Mouse (Mus musculus): ENCODE results near the gene Lgals9. TPM values are rescaled to one million over a fixed set of nuclear protein-coding genes. Genes with fewer than 3 reads are reported as not detected.

Gene Lgals9
- polyA plus RNA-seq, 1 experiment from 2014 or later, result 54.4 TPM

DNA sequence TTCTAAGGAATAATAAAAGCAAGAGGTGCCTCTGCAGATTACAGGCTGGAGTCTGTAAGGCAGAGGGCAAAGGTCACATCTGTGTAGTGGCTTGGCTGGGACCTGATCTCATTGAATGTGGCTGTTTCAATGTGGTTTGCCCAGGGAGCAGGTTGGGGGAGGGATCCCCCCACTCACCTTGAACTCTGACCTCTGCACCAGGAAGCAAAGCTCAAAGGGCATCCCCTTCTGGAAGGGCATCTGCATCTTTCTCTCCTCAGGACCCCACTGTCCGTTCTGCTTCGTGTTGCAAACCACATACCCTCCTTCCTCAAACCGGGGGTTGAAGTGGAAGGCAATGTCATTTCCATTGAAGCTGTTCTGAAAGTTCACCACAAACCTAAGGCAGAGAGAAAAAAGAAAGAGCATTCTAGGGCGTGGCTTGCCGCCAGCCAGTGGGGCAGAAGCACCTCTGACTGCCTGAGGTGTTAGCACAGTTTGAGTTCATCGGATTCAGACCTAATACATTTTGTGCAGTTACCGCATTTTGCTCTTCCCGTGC, 11.9 kb downstream of the Lgals9 start:
- H3K9ac ChIP-seq, result no peak overlapping the region
- no peaks in the 10 kb centered on the region for H3K9me3 ChIP-seq (replicated peaks)
- peak overlapping the region; percentile 21; the same call in 1 of the 2 replicates for H3K4me2 ChIP-seq
- 57% methylated on average over 8 of the region's 8 CpGs for WGBS
- H3K4me1 ChIP-seq (replicated peaks), result peaks cover 11% of the 10 kb centered on the region
- no peak overlapping the region for H3K4me3 ChIP-seq
- ATAC-seq (replicated peaks; ENCODE audit: insufficient number of reproducible peaks, insufficient read depth, low FRiP score, low read depth), result no peak
- no peaks in the 10 kb centered on the region for H3K27me3 ChIP-seq
- H3K27ac ChIP-seq, result peak overlapping the region; percentile 20; the same call in 1 of the 2 replicates
- no peaks in the 10 kb centered on the region for H3K36me3 ChIP-seq

DNA sequence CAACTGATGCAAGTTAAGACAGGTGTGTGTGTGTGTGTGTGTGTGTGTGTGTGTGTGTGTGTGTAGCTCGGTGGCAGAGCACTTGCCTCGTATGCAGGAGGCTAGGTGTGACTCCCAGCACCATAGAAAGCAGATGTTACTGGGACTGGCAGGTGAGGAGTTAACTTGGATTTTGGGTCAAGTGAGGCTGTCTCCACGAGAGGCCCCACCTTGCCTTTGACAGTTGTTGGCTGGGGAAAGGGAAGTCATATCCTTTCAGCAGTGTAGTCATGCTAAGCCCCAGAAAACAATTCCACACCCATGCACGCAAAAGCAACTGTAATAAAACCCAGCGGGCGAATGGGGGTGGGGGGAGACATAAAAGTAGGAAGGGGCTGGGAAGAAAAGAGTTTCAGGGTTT, 12.4 kb downstream of the Lgals9 start:
- no peaks in the 10 kb centered on the region for H3K27me3 ChIP-seq
- H3K4me3 ChIP-seq, result no peak overlapping the region
- no peak overlapping the region for H3K27ac ChIP-seq
- no peak overlapping the region for H3K9ac ChIP-seq
- H3K36me3 ChIP-seq, result no peaks in the 10 kb centered on the region
- WGBS, result 60% methylated on average over 6 of the region's 6 CpGs
- no peaks in the 10 kb centered on the region for H3K9me3 ChIP-seq (replicated peaks)
- no peak overlapping the region for H3K4me2 ChIP-seq
- peaks cover 11% of the 10 kb centered on the region for H3K4me1 ChIP-seq (replicated peaks)
- no peak for ATAC-seq (replicated peaks; ENCODE audit: insufficient number of reproducible peaks, insufficient read depth, low FRiP score, low read depth)

DNA sequence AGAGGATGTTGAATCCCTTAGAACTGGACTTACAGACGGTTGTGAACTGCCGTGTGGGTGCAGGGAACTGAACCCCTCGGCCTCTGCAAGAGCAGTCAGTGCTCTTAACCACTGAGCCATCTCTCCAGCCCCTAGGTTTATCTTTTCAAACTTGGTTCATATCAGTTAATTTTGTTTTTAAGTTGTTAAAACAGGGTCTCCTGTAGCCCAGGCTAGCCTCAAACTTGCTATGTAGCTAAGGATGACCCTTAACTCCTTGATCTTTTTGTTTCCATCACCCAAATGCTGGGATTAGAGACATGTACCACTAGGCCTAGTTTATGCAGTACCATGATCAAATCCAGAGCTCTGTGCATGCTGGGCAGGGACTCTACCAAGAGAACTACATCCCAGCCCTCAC, 13.0 kb downstream of the Lgals9 start:
- Histone ChIP-seq H3K9ac (no peak overlapping the region), H3K27ac (no peak overlapping the region), H3K36me3 (no peaks in the 10 kb centered on the region), H3K27me3 (no peaks in the 10 kb centered on the region), H3K4me3 (no peak overlapping the region), H3K9me3 (replicated peaks) (no peaks in the 10 kb centered on the region), H3K4me1 (replicated peaks) (peaks cover 11% of the 10 kb centered on the region), H3K4me2 (no peak overlapping the region)
- 89% methylated on average over 3 of the region's 3 CpGs for WGBS
- no peak for ATAC-seq (replicated peaks; ENCODE audit: insufficient number of reproducible peaks, insufficient read depth, low FRiP score, low read depth)

DNA sequence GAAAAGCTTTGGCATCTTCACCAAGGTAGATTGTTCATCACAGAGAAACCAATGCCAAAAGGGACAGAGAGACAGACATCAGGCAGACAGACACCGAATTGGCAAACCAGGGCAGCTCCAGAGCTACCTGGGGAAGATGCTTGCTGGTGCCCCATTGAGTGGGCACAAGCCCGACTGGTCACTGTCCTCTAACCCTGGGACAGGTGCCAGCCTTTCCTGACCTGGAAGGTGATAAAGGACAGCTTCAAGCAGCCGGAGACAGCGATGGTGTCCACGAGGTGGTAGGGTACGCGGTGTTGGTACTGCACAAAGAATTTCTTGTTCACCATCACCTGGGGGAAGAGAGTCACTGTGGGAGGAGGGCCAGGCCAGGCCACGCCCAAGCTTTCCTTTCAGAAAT, 13.7 kb downstream of the Lgals9 start:
- no peak overlapping the region for H3K9ac ChIP-seq
- no peaks in the 10 kb centered on the region for H3K9me3 ChIP-seq (replicated peaks)
- 81% methylated on average over 8 of the region's 8 CpGs for WGBS

DNA sequence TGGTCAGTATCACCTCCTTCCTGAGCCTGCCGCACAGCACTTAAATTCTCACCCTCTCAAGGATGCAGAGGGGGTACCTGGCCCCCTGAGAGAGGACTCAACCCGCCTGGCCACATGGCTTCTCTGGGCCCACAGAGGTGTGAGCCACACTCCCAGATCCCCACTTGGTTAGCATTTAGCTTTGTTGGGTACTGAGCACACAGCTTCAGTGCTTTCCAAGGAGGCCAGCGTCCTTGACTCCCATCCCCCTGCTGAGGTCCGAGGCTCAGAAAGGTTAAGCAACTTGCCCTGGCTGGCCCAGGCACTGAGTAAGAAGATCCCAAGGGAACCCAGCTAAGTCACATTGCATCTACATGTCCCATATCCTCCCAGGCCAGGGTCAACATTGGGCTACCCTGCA, 16.6 kb downstream of the Lgals9 start:
- no peaks in the 10 kb centered on the region for H3K9me3 ChIP-seq (replicated peaks)
- WGBS, result 72% methylated on average over 4 of the region's 4 CpGs
- no peak overlapping the region for H3K9ac ChIP-seq
- H3K4me3 ChIP-seq, result no peak overlapping the region
- H3K4me2 ChIP-seq, result no peak overlapping the region
- H3K36me3 ChIP-seq, result no peaks in the 10 kb centered on the region
- H3K27me3 ChIP-seq, result no peaks in the 10 kb centered on the region
- no peak for ATAC-seq (replicated peaks; ENCODE audit: insufficient number of reproducible peaks, insufficient read depth, low FRiP score, low read depth)
- peaks cover 5% of the 10 kb centered on the region; the same call in 1 of the 2 replicates for H3K4me1 ChIP-seq (replicated peaks)
- no peak overlapping the region for H3K27ac ChIP-seq

More for the DNA sequence above, 13.7 kb downstream of the Lgals9 start:
- no peak for ATAC-seq (replicated peaks; ENCODE audit: insufficient number of reproducible peaks, insufficient read depth, low FRiP score, low read depth)
- Histone ChIP-seq H3K27me3 (no peaks in the 10 kb centered on the region), H3K4me3 (no peak overlapping the region), H3K36me3 (no peaks in the 10 kb centered on the region), H3K27ac (no peak overlapping the region), H3K4me1 (replicated peaks) (peaks cover 11% of the 10 kb centered on the region), H3K4me2 (no peak overlapping the region)

DNA sequence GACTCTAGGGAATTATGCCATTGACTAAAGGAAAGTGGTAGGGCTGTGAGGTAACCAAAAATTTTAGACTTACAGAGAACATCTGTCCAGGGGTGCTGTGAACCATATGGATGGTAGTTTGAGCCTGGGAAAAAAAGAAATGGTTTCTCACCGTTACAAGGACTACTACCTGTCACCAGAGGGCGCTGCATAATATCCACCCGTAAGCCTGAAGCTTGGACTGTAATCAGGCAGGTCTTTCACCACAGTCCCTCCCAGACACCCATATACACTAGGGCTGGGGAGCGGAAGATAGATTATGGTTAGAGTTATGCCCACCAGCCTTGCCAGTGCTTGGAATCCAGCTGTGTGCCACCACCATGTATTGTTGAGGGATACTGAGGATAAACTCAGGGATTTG, 17.4 kb downstream of the Lgals9 start:
- ATAC-seq (replicated peaks; ENCODE audit: insufficient number of reproducible peaks, insufficient read depth, low FRiP score, low read depth), result no peak
- Histone ChIP-seq H3K9me3 (replicated peaks) (no peaks in the 10 kb centered on the region), H3K4me2 (no peak overlapping the region), H3K4me1 (replicated peaks) (no peaks in the 10 kb centered on the region), H3K9ac (no peak overlapping the region), H3K4me3 (no peak overlapping the region), H3K27ac (no peak overlapping the region), H3K36me3 (no peaks in the 10 kb centered on the region), H3K27me3 (no peaks in the 10 kb centered on the region)
- WGBS, result 25% methylated on average over 4 of the region's 4 CpGs

DNA sequence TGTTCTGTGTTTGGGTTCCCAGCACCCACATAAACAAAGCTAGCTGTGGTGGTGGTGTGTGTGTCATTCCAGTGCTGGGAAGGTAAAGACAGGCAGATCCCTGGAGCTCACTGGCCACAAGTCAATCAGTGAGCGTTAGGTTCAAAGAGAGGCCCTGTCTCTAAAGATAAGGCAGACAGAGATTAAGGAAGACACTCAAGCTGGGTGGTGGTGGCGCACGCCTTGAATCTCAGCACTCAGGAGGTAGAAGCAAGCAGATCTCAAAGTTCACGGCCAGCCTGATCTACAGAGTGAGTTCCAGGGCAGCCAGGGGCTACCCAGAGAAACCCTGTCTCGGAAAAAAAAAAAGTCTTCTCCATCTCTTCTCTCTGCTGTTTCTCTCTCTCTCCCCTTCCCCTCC, 23.5 kb downstream of the Lgals9 start:
- Histone ChIP-seq H3K36me3 (no peaks in the 10 kb centered on the region), H3K4me1 (replicated peaks) (no peaks in the 10 kb centered on the region), H3K27me3 (peaks cover 6% of the 10 kb centered on the region), H3K4me2 (no peak overlapping the region), H3K27ac (no peak overlapping the region), H3K4me3 (no peak overlapping the region), H3K9ac (no peak overlapping the region), H3K9me3 (replicated peaks) (no peaks in the 10 kb centered on the region)
- WGBS, result 52% methylated on average over 5 of the region's 5 CpGs
- ATAC-seq (replicated peaks; ENCODE audit: insufficient number of reproducible peaks, insufficient read depth, low FRiP score, low read depth), result no peak

DNA sequence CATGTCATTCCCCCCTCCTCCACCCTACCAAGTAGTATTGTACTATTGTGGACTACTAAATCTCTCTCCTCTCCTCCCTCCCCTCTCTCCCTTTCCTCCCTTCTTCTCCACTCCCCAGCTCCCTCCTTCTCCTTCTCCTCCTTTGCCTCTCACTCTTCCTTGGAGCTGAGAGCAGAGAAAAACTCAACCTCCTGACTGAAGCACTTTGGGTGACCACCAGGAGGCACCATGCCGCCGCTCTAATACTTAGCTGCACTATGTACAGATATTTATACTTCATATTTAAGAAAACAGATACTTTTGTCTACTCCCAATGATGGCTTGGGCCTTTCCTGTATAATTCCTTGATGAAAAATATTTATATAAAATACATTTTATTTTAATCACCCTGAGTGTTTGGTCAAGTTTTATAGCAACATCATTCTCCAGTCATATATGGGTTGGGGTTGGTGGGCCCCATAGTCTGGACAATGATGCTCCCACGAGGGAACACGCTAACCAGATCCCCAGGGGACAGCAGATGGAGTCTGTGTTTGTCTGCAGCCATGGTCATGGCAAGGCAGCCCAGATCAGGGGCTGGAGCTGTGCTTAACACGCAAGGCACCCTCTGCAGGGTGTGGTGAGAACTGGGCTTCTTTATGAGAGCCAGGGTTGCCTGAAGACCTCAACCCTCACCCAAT, 24.8 kb downstream of the Lgals9 start:
- Histone ChIP-seq H3K4me2 (no peak overlapping the region), H3K27me3 (peaks cover 8% of the 10 kb centered on the region), H3K36me3 (no peaks in the 10 kb centered on the region), H3K27ac (no peak overlapping the region), H3K4me3 (no peak overlapping the region), H3K9ac (no peak overlapping the region), H3K4me1 (replicated peaks) (no peaks in the 10 kb centered on the region), H3K9me3 (replicated peaks) (no peaks in the 10 kb centered on the region)
- 56% methylated on average over 5 of the region's 5 CpGs for WGBS
- ATAC-seq (replicated peaks; ENCODE audit: insufficient number of reproducible peaks, insufficient read depth, low FRiP score, low read depth), result no peak

DNA sequence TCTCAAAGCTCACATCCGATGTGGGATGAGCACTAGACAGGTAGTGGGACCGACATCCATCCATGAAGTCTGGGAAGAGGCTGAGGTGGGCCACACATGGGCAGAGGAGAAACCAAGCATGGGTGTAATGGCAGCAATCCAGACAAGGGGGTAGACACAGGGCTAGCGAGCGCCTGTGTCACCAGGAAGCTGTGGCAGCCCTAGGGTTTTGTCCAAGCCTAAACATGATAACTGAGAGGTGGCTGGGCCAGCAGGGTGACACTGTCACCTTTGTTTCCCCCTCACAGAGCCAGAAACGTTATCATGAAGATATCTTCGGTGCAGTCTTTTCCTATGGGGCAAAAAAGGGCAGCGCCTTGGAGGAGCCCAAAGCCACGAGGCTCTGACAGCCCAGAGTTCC, 25.4 kb downstream of the Lgals9 start:
- H3K4me1 ChIP-seq (replicated peaks), result no peaks in the 10 kb centered on the region
- 51% methylated on average over 8 of the region's 8 CpGs for WGBS
- no peak overlapping the region for H3K27ac ChIP-seq
- H3K36me3 ChIP-seq, result no peaks in the 10 kb centered on the region
- no peak overlapping the region for H3K9ac ChIP-seq
- no peak for ATAC-seq (replicated peaks; ENCODE audit: insufficient number of reproducible peaks, insufficient read depth, low FRiP score, low read depth)
- no peak overlapping the region for H3K4me2 ChIP-seq
- H3K4me3 ChIP-seq, result no peak overlapping the region
- peaks cover 14% of the 10 kb centered on the region for H3K27me3 ChIP-seq
- H3K9me3 ChIP-seq (replicated peaks), result no peaks in the 10 kb centered on the region

DNA sequence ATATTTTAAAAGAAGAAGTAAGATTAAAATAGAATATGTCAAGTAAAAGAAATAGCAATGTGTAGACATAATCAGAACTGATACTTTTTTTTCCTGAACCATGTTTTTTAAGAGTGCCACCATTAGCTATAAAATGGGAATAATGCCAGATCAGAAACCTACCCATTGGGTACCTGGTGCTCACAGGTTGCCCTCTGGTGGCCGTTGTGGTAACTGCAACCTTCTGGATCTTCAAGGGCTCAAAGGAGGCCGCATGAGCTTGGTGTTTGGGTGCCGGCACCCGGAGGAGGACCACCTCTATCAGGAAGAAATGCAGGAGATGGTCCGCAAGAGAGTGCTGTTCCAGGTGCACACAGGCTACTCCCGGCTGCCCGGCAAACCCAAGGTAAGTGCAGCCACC, 28.5 kb downstream of the Lgals9 start:
- no peak overlapping the region for H3K4me2 ChIP-seq
- no peak for ATAC-seq (replicated peaks; ENCODE audit: insufficient number of reproducible peaks, insufficient read depth, low FRiP score, low read depth)
- 5% methylated on average over 7 of the region's 7 CpGs for WGBS
- no peak overlapping the region for H3K4me3 ChIP-seq
- H3K27ac ChIP-seq, result no peak overlapping the region
- no peaks in the 10 kb centered on the region for H3K4me1 ChIP-seq (replicated peaks)
- no peak overlapping the region for H3K9ac ChIP-seq
- H3K27me3 ChIP-seq, result peaks cover 41% of the 10 kb centered on the region
- no peaks in the 10 kb centered on the region for H3K9me3 ChIP-seq (replicated peaks)
- no peaks in the 10 kb centered on the region for H3K36me3 ChIP-seq

DNA sequence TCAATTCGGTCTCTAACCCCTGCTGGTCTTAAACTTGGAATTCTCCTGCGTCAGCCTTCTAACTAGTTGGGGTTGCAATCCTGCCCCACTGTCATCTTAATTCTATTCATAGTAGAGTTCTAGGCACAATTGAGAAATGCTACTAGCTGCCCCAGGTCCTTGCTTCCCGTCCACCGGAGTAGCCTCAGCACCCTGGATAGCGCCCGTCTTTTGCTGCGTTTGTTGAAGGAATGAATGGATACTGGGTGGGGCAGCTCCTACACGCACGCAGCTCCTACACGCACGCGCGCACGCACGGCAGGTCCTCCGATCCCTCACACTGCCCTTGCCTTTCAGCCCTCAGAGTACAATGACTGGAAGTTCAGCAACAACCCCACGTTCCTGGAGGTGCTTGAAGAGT, 32.3 kb downstream of the Lgals9 start:
- 7% methylated on average over 17 of the region's 17 CpGs for WGBS
- Histone ChIP-seq H3K9me3 (replicated peaks) (no peaks in the 10 kb centered on the region), H3K36me3 (no peaks in the 10 kb centered on the region), H3K4me3 (no peak overlapping the region), H3K27me3 (peaks cover 46% of the 10 kb centered on the region), H3K27ac (no peak overlapping the region), H3K4me1 (replicated peaks) (no peaks in the 10 kb centered on the region), H3K9ac (no peak overlapping the region), H3K4me2 (no peak overlapping the region)
- ATAC-seq (replicated peaks; ENCODE audit: insufficient number of reproducible peaks, insufficient read depth, low FRiP score, low read depth), result no peak

DNA sequence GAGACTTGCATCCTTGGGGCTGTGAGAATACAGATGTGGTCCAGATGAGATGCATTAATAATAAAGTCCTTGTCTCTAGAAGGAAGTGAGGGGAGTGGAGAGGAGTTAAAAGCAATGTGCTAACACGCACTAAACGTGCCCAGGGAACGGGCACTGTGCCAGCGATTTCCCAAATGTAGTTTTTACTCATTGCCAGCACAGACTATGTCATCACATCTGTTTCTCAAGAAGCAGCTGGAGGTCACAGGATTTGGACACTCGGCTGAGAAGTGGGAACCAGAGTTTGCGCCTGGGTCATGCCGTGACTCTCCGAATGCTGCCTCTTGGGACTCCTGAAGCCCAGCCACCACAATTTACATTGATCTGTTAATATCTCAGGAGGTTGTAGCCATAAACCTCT, 34.4 kb downstream of the Lgals9 start:
- Histone ChIP-seq H3K27ac (no peak overlapping the region), H3K4me3 (no peak overlapping the region), H3K9ac (no peak overlapping the region), H3K36me3 (no peaks in the 10 kb centered on the region), H3K4me2 (no peak overlapping the region), H3K27me3 (peaks cover 40% of the 10 kb centered on the region), H3K4me1 (replicated peaks) (no peaks in the 10 kb centered on the region), H3K9me3 (replicated peaks) (no peaks in the 10 kb centered on the region)
- 62% methylated on average over 8 of the region's 8 CpGs for WGBS
- ATAC-seq (replicated peaks; ENCODE audit: insufficient number of reproducible peaks, insufficient read depth, low FRiP score, low read depth), result no peak
